Mouse (Mus musculus): ENCODE data around the gene Chst11. TPM values are rescaled to one million over a fixed set of nuclear protein-coding genes. Genes with fewer than 3 reads are reported as not detected.

The Chst11 gene
- polyA plus RNA-seq, 1 experiment from 2014 or later, result 0.98 TPM

DNA sequence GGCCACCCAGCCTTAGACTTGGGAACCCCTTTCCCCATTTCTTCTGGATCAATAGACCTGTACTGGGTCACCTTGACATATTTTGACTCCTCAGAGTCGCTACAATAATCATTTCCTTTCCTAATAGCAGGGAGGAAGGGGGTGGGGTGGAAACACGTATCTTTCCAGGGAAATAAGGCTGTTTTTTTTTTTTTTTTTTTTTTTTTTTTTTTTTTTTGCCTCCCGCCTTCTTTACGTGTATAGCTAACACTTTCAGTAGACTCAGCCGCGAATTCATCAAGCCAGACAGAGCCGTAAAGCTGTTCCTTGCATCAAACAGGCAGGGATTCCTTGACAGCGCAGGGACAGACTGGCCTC lies 1.7 kb downstream of the Chst11 start:
- ATAC-seq, result no peak
- H3K4me1 ChIP-seq (ENCODE audit: insufficient read depth, low read depth, low read length), result no peaks in the 10 kb centered on the region; the same call in 1 of the 2 replicates
- peak overlapping the region; percentile 58 for H3K4me3 ChIP-seq (ENCODE audit: low read depth, low read length)
- no peak for DNase-seq (ENCODE audit: low spot score)
- WGBS, result 12% methylated on average over 8 of the region's 8 CpGs
- H3K9me3 ChIP-seq (ENCODE audit: low read length), result no peaks in the 10 kb centered on the region
- peak overlapping the region; percentile 80 for H3K4me2 ChIP-seq (replicated peaks; ENCODE audit: low read depth, low read length)
- 0 out of 2 replicates have a peak, but pooled peaks cover 3% of the 10 kb centered on the region for H3K27me3 ChIP-seq (replicated peaks; ENCODE audit: insufficient read depth, low read length)
- no peak overlapping the region for H3K27ac ChIP-seq (ENCODE audit: low read length)
- no peaks in the 10 kb centered on the region for H3K36me3 ChIP-seq (ENCODE audit: insufficient read depth, low read length)
- H3K9ac ChIP-seq (replicated peaks; ENCODE audit: low read depth), result no peak overlapping the region
- TF ChIP-seq CTCF (IDR thresholded peaks at IDR 0.05) (no peak), EP300 (IDR thresholded peaks at IDR 0.05) (no peak)

DNA sequence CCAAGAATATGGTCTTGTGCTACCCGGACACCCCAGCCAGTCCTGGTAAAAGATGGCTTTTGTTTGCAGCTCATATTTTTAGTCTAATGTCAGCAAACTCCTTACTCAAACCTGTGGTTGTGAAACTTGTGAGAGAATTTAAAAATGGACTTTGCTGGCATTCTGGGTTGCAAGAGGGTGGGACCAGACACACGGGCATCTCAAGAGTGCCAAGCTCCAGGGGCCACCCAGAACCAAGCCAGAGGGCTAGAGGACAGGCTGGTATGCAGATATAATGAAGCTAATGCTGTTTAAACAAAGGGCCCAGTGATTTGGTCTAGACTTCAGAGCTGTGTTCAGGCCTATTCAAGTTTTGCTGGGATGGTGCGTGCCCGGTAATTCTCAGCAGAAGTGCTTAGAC lies 2.1 kb downstream of the Chst11 start:
- H3K27ac ChIP-seq (ENCODE audit: low read length), result no peak overlapping the region
- H3K4me1 ChIP-seq (ENCODE audit: insufficient read depth, low read depth, low read length), result no peaks in the 10 kb centered on the region; the same call in 1 of the 2 replicates
- H3K4me3 ChIP-seq (ENCODE audit: low read depth, low read length), result peak overlapping the region; percentile 58
- TF ChIP-seq EP300 (IDR thresholded peaks at IDR 0.05) (no peak), CTCF (IDR thresholded peaks at IDR 0.05) (no peak)
- 36% methylated on average over 4 of the region's 4 CpGs for WGBS
- no peaks in the 10 kb centered on the region for H3K9me3 ChIP-seq (ENCODE audit: low read length)
- H3K27me3 ChIP-seq (replicated peaks; ENCODE audit: insufficient read depth, low read length), result 0 out of 2 replicates have a peak, but pooled peaks cover 3% of the 10 kb centered on the region
- H3K9ac ChIP-seq (replicated peaks; ENCODE audit: low read depth), result no peak overlapping the region
- H3K4me2 ChIP-seq (replicated peaks; ENCODE audit: low read depth, low read length), result peak overlapping the region; percentile 80
- no peak for ATAC-seq
- DNase-seq (ENCODE audit: low spot score), result no peak
- no peaks in the 10 kb centered on the region for H3K36me3 ChIP-seq (ENCODE audit: insufficient read depth, low read length)

- DNase-seq (ENCODE audit: low spot score), result no peak
- H3K4me2 ChIP-seq (replicated peaks; ENCODE audit: low read depth, low read length), result no peak overlapping the region
- no peak overlapping the region for H3K9ac ChIP-seq (replicated peaks; ENCODE audit: low read depth)
- ATAC-seq, result no peak
- no peaks in the 10 kb centered on the region for H3K9me3 ChIP-seq (ENCODE audit: low read length)
- WGBS, result 80% methylated on average over 13 of the region's 13 CpGs
- no peaks in the 10 kb centered on the region for H3K27me3 ChIP-seq (replicated peaks; ENCODE audit: insufficient read depth, low read length)
- TF ChIP-seq CTCF (IDR thresholded peaks at IDR 0.05) (no peak), EP300 (IDR thresholded peaks at IDR 0.05) (no peak)
- H3K36me3 ChIP-seq (ENCODE audit: insufficient read depth, low read length), result no peaks in the 10 kb centered on the region
- no peak overlapping the region for H3K4me3 ChIP-seq (ENCODE audit: low read depth, low read length)
- H3K27ac ChIP-seq (ENCODE audit: low read length), result no peak overlapping the region
- H3K4me1 ChIP-seq (ENCODE audit: insufficient read depth, low read depth, low read length), result no peaks in the 10 kb centered on the region; the same call in 1 of the 2 replicates
These were observed 4.2 kb downstream of the Chst11 start for GRCm38 (mm10) chr10:82989418-82990025.

DNA sequence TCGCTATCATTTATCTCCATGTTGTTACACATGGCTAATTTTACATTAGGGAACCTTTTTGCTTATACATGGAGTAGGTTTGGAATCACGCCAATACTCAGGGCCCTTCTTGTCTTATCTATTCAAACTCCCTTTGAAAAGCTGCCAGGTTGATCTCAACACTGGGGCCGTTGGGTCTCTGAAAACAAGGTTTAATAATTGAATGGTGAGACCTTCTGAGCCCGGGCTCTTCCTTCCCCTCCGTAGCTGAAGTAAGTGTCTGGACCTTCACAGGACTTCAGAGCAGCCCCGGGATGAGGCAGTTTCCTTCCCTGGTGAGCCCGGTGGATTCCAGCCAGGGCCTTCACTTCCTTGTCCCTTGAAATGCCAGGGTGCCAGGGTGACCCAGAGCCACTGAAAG lies 5.6 kb downstream of the Chst11 start:
- no peaks in the 10 kb centered on the region for H3K36me3 ChIP-seq (ENCODE audit: insufficient read depth, low read length)
- no peak overlapping the region for H3K4me2 ChIP-seq (replicated peaks; ENCODE audit: low read depth, low read length)
- H3K27ac ChIP-seq (ENCODE audit: low read length), result no peak overlapping the region
- no peak overlapping the region for H3K4me3 ChIP-seq (ENCODE audit: low read depth, low read length)
- no peaks in the 10 kb centered on the region; the same call in 1 of the 2 replicates for H3K4me1 ChIP-seq (ENCODE audit: insufficient read depth, low read depth, low read length)
- ATAC-seq, result peak; percentile 67
- 11% methylated on average over 7 of the region's 7 CpGs for WGBS
- H3K27me3 ChIP-seq (replicated peaks; ENCODE audit: insufficient read depth, low read length), result no peaks in the 10 kb centered on the region
- H3K9me3 ChIP-seq (ENCODE audit: low read length), result no peaks in the 10 kb centered on the region
- peak; percentile 36; the same call in 1 of the 2 replicates for TF ChIP-seq EP300 (IDR thresholded peaks at IDR 0.05)
- TF ChIP-seq CTCF (IDR thresholded peaks at IDR 0.05), result no peak
- peak; percentile 54 for DNase-seq (ENCODE audit: low spot score)
- H3K9ac ChIP-seq (replicated peaks; ENCODE audit: low read depth), result no peak overlapping the region

GRCm38 (mm10) chr10:82991756-82992519 lies 6.6 kb downstream of the Chst11 start:
- Histone ChIP-seq H3K4me2 (replicated peaks; ENCODE audit: low read depth, low read length) (no peak overlapping the region), H3K27me3 (replicated peaks; ENCODE audit: insufficient read depth, low read length) (no peaks in the 10 kb centered on the region), H3K36me3 (ENCODE audit: insufficient read depth, low read length) (no peaks in the 10 kb centered on the region), H3K4me1 (ENCODE audit: insufficient read depth, low read depth, low read length) (no peaks in the 10 kb centered on the region; the same call in 1 of the 2 replicates), H3K9ac (replicated peaks; ENCODE audit: low read depth) (no peak overlapping the region), H3K27ac (ENCODE audit: low read length) (no peak overlapping the region), H3K4me3 (ENCODE audit: low read depth, low read length) (no peak overlapping the region), H3K9me3 (ENCODE audit: low read length) (no peaks in the 10 kb centered on the region)
- no peak for DNase-seq (ENCODE audit: low spot score)
- no peak for TF ChIP-seq CTCF (IDR thresholded peaks at IDR 0.05)
- TF ChIP-seq EP300 (IDR thresholded peaks at IDR 0.05), result no peak
- ATAC-seq, result no peak
- 46% methylated on average over 10 of the region's 10 CpGs for WGBS

DNA sequence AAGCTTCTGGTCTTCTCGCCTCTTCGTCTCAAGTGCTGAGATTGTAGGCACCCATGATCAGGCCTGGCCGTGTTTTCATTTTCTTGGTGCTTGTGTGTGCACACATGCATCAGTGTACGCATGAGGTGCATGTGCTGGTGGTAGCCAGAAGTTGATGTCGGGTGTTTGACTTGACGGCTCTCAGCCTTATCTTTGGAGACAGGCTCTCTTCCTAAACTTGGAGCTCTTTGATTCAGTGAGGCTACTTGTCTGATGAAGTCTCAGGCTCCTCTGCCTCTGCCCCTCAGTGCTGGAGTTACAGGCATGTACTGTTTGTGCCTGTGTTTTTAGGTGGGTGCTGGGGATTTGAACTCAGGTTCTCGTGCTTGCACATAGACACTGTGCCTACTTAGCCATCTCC lies 9.0 kb downstream of the Chst11 start:
- H3K4me3 ChIP-seq (ENCODE audit: low read depth, low read length), result no peak overlapping the region
- no peaks in the 10 kb centered on the region; the same call in 1 of the 2 replicates for H3K4me1 ChIP-seq (ENCODE audit: insufficient read depth, low read depth, low read length)
- 91% methylated on average over 7 of the region's 7 CpGs for WGBS
- no peak overlapping the region for H3K27ac ChIP-seq (ENCODE audit: low read length)
- H3K9ac ChIP-seq (replicated peaks; ENCODE audit: low read depth), result no peak overlapping the region
- no peak for ATAC-seq
- DNase-seq (ENCODE audit: low spot score), result no peak
- H3K27me3 ChIP-seq (replicated peaks; ENCODE audit: insufficient read depth, low read length), result no peaks in the 10 kb centered on the region
- no peak overlapping the region for H3K4me2 ChIP-seq (replicated peaks; ENCODE audit: low read depth, low read length)
- no peaks in the 10 kb centered on the region for H3K36me3 ChIP-seq (ENCODE audit: insufficient read depth, low read length)
- no peaks in the 10 kb centered on the region for H3K9me3 ChIP-seq (ENCODE audit: low read length)
- TF ChIP-seq EP300 (IDR thresholded peaks at IDR 0.05), result no peak
- no peak for TF ChIP-seq CTCF (IDR thresholded peaks at IDR 0.05)

Measured in lung, postnatal 0 days (tissue).